Mouse (Mus musculus) megakaryocyte progenitor cell, adult 5-6 weeks (primary cell): ENCODE data around the gene Neurl1b. TPM values are rescaled to one million over a fixed set of nuclear protein-coding genes. Genes with fewer than 3 reads are reported as not detected.

ENCODE experiments used
- ATAC-seq: replicated peaks from 2 replicates; pipeline ENCODE4 v1.8.0; 2016; ENCODE audit warnings: mild to moderate bottlenecking, moderate TSS enrichment, inconsistent platforms; ENCODE audit not compliant: poor library complexity
- total RNA-seq, 2 experiments: library from RNA; stranded (forward) in 1 of 2; stranded (reverse) in 1 of 2; fragments of 157-497, 149-512 nt in 1 of 2; fragments of 200-1000 nt in 1 of 2; gene quantifications; 2 replicates each; pipeline versions ENCODE4 v1.2.3 to v1.2.4; 2015 to 2017

Neurl1b gene
- 1.6 and 2.2 TPM in 2 replicates for total RNA-seq (2015)
- total RNA-seq (2017) = 1.9 and 2.2 TPM in 2 replicates

DNA sequence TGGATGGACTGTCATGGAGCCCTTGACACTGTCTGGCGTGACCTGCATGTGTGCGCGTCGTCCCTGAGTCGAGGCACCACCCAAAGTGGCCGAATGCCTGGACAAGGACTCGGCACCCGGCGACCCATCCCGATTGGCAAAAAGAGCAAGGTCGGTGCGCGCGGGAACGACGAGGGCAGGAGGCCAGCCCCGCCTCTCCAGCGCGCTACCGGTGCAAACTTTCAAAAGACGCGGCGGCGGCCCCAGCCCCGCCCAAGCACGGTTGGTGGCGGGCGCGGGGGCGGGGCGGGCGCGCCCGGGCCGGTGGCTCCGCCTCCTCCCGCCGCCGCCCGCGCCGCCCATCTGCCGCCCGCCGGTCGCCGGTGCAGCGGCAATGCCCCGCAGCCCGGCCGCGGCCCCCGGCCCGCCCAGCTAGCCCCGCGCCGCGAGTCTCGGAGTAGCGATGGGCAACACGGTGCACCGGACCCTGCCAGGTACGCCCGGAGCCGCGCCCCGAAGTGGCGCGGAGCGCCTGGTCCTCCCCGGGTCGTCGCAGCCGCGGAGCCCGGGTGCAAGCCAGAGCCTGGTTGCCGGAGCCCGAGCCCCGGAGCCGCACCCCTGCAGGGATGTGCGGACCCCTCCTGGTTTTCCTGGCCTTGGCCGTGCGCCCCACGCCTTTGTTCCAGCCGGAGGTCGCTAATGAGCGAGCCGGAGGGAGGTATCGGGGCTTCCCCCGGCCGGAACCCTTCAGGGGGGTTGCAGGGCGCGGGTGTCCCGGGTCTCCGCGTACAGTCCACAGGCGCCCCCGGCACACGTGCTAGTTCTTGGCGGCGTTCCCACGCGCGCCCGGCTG is at the start of gene Neurl1b:
Gene Neurl1b (plus strand): TSS at position 307 of the 832 bp plus-strand sequence.
- peak; percentile 60 for ATAC-seq

DNA sequence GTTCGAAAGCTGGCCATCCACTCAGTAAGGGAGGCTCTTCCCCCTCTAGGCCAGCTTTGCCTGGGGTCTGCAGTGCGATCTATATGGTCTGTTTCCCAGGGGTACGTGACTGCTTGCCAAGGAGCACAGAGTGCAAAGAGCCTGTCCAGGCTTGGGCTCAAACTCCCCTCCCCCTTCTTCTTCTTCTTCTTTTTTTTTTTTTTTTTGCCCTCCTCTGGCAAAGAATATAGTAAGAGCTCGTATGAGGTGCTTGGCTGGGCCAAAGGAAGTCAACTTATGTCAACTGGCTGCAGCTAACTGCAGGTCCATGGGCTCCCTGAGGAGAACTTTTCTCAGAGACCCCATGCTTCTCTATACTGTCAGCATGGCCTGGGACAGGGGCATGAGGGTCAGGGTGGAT is 47.8 kb upstream of the Neurl1b start:
- ATAC-seq = no peak

DNA sequence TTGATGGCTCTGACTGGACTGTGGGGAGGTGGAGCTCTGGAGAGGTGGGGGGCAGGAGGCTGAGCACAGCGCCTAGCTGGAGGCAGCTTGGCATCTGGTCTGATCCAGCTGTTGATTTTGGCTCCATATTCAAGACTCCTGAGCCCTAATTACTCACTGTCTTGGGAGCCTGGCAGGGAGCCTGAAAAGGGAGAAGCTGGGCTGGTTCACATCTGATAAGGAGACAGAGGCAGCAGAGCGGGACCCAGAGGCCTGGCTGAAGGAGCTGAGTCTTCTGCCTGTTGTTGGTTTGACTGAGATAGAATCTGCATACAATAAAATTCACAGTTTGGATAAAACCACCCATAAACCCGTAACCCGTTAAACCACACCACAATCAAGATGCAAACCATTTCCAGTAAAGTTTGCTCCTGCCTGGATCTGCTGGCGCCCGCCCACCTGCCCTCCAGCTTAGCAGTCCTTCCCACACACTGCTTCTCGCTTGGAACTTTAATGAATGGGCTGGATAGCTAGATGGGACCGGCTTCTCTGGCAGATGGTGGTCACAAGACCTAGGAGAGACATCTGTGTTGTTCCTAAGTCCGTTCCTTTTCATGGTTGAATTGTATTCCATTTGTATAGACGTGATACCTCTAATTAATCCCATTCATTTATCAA is 46.2 kb upstream of the Neurl1b start:
- peak; percentile 84 for ATAC-seq

DNA sequence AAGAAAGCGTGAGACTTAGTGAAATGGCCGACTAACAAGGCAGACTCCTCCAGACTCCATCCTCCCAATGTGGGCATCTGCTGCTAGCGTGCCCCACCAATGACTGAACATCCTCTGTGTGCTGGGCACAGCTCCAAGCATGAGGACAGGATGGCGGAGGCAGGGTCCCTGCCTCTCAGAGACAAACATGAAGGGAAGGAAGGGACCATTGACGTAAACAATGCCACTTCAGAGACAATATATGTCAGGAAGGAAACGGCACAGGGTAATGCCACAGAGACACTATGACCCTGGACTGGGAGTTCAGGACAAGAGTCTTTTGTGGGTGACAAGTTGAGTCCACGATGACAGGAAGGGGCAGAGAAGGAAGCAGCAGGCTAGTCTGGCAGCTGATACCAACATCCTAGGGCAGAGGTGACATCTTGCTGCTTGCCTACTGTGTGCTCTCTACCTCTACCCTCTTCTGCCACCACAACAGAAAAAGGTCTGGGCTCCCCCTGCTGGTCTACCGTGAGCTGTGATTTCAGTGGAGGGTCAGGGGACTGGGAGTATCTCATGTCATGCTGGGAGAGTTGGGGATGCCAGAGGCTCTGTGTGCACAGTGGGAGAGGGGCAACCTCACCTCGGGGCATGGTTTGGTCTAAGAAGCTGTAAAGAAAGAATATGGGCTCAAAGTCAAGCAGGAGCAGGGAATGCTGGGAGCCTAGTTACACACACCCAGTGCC is 43.9 kb upstream of the Neurl1b start:
- ATAC-seq = peak; percentile 63

DNA sequence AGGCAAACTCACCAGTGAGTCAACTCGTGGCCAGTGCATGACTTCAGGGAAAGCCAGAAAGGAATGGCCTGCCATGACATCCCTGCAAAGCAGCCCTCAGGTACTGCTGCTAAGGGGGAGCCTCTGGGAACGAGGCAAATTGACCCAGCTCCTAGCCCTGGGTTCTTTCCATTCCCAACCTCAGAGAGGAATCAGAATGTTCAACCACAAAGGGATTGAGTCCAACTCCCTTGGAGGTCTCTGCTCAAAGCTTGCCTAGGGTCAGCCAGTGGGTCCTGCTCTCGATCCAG is 43.4 kb upstream of the Neurl1b start:
- ATAC-seq = no peak

DNA sequence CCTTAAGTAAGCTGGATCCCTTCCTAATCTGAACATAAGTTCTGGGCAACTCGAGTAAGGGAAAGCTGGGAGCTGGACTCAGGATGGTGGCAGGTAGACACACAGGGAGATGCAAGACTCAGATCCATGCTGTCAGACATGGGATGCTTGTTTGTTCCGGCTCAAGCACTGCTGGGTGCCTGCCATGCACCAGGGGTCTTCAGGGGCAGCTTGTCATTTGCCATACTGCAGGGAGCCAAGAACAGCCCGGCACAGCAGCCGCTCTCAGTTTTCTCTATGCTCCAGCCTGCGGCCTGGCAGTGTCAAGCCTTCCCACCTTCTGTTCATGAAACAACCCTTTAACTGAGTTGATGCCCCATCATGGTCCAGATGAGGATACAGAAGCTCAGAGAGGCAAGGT is 41.4 kb upstream of the Neurl1b start:
- no peak for ATAC-seq

DNA sequence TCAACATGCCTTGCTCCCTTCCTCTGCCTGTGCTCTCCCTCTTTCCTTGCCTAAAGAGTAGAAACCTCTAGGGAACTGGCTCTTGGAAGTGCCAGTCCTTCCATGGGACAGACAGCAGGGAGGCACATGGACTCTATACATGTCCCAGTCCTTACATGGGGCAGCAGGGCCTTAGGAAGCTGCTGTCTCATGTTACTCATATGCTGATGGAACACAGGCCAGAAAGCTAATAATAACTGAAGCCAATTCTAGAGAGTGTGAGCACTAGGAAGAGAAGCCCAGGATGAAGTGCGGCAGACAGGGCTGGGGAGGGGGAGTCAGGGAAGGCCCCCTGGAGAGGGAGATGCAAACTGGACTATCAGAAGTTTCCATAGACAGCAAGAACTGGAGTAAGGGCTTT is 38.2 kb upstream of the Neurl1b start:
- ATAC-seq = no peak

DNA sequence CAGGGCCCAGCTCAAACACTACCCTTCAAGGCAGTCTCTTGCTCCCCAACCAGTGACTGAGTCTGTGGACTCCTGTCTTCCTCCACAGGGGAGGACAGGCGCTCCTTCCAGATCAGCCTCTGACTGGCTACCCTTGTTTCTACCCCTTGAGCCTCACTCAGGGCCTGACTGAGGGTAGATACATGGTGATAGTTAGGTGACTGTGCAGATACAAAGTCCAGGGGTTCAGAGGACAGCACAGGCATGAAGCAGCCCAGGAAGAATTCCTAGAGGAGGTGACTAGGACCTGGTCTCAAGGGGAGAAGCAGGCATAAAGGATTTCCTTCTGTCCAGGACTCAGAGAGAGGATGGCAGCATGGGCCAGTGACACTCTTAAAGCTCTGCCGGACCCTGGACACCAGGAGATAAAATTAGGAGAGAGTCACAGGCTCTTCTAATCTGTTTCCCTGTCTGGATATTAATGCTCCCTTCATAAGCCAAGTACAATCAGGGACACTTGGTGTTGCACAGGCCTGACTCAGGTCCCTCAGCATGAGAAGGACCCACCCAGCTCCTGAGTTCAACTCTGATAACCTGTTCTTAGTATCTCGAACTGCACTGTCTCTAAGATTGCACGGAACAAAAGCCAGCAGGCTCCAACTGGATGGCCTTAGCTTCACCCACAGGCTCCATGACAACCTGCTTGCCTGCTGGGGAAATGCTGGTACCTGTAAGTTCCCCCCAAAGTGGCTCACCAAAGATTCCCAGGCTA is 37.5 kb upstream of the Neurl1b start:
- ATAC-seq = no peak

DNA sequence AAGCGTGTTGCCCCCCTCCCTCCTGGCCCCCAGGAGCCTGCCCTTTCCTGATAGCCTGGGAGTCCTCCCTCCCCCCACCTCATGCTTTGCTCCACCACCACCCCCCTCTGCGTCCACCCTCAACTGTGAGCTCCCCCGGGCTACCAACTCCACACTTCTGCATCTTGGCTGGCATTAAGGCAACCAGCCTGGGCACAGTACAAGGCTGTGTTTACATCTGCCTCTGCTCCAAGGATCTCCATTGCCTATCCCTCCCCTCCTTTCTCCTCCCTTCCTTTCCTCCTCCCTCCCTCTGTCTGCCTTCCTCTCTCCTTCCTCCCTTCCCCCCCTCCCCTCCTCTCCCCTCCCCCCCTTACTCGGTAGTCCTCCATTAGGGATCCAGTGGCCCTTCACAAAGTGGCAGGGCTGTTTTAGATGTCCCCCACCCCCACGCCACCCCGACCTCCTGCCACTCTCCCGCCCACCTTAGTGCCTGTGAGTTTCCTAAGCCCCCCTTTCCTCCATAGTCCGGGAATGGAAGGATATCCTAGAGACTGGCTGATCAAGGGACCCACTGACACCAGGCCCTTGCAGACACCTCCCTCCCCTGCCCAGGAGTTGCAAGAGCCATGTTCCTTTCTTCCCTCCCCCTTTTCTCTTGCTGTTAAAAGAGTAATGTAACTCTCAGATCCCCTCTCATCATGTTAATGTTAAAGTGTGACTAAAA is 34.2 kb upstream of the Neurl1b start:
- ATAC-seq = no peak

DNA sequence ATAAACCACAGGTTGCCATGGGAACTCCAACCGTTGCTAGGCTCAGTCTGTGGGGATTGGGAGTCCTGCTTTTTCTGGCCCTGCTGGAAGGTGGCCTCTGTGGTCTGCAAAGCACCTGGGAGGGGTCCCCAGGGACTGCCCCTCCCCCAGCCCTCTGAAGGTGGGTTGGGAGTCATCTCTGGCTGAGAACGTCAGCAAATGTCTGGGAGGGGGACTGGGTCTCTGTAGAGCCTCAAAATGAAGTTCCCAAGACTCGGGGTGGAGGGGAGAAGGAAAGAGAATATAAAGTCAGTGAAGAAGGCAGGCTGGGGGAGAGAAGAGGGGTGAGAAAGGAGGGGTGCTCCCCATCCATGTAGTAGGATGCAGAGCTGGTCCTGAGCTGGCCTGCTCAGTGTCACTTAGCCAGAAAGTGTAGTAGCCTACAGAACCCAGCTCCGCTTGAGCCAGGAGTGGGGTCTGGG is 33.6 kb upstream of the Neurl1b start:
- ATAC-seq = 0 out of 2 replicates have a peak, but pooled peaks have one; percentile 23

DNA sequence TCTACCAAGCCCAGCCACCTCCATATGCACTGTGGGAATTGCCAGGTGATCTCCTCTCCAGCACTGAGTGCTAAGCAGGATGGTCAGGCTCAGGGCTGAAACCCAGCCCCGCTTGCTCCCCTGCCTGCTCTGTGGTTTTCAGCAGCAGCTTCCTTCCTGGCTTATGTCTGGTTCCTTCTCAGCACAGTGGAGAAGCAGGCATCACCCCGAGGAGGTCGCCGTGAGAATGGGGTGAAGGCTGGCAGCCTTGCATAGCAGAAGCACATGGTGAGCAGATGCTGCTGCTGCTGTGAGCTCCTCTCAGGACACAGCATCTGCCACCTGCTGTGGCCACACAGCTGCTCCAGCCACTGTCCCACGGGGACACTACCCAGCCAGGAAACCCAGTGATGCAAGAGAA is 33.0 kb upstream of the Neurl1b start:
- ATAC-seq = peak; percentile 52

DNA sequence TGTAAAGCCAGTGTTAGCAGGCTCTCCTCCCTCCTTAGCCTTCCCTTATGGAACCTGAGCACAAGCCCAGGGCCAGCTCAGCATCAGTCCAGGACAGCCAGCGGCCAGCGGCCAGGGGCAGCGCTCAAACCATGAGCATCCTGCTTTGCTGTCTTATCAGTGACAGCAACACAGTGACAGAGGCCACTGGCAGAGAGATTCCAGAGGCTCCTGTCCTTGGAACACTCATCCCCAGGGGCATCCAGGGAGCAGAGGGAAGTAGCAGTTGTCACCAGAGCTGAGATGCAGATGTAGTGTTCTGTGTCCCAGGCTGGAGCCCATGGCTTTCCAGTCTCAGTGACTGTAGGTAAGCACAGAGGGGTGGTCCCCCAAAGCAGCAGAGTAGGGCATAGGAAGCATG is 32.5 kb upstream of the Neurl1b start:
- no peak for ATAC-seq

DNA sequence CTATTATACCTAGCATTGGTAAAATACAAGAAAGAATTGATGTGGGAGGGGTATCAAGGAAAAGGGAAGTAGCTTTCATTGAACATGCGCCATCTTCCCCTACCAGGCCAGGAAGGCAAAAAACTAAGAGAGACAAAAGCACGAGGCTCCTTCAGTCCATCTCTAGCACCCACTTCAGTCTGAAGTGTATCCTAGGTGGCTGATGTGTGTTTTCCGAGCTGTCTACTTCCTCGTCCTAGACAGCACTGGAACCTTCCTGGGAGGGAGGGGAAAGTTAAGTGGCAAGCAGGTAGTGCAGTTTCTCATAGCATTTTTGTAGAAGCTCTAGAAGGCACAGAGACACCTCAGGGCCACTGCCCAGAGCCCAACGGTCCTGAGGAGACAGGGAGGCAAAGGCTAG is 31.9 kb upstream of the Neurl1b start:
- ATAC-seq = no peak

DNA sequence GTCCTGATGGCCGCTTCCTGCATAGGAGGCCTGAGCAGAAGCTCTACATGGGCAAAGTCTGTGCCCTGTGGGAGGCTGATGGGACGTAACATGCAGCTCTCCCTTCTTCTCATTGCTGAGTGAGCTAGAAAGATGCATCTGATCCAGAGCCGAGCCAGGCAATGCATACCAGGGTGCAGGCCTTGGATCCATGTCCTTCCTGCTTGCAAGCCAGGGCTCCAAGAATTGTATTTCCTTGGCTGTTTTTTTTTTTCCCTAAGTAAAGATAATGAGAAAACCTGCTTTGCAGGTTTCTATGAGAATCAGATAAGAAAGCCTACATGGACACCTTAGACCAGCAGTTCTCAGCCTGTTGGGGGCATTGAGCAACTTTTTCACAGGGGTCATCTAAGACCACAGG is 30.5 kb upstream of the Neurl1b start:
- ATAC-seq = no peak

DNA sequence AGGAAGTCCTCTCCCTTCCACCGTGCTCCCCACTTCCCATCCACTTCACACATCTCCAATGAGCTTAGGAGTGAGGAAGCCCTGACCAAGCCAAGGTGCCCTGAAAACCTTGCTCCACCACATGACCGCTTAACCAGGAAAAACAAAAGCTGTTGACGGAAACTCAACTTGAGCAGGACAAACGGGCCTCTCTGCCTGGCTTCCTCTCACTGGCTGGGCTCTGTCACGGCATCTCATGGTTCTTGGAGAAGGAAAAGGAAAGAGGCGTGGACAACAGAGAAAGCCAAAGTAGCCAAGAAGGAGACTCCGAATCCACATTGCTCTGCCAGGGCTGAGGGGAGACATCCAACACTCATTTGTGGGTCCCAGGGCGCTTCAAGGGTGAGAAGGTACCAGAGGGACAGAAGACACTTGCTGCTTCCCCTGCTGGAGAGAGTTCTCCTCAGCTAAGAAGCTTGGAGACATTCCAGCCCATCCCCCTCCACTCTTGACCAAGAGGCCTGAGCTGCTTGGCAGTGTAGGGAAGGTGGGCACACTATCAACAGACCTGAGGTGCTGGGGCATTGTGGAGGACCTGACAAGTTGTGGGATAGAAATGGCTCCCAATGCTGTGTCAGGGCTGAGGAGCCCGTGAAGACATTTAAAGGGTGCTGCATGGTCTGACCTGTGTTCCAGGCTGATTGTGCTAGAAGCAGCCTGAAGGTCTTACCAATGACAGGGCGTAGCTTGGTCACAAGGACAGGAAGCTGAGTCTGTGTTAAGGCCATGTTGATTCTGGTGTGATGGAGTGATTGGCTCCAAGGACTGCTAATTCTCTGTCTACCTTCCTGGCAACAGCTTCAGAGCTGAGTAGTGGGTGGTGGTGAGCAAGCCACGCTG is 29.1 kb upstream of the Neurl1b start:
- no peak for ATAC-seq

DNA sequence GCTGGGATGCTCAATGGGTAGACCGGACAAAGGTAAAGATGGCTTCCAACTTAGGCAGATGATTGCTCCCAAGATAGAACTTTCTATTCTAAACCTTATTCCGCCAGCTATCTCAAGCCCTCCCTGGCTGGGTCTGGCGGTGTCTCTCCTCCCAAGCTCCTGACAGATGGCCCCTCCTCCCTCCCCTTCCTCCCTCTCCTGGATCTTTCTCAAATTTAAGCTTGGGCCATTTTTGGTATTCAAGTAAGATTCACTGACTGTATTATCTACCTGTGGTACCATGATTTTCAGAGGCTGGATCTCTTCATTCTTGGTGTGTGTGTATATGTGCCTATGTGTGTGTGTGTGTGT is 28.5 kb upstream of the Neurl1b start:
- no peak for ATAC-seq

DNA sequence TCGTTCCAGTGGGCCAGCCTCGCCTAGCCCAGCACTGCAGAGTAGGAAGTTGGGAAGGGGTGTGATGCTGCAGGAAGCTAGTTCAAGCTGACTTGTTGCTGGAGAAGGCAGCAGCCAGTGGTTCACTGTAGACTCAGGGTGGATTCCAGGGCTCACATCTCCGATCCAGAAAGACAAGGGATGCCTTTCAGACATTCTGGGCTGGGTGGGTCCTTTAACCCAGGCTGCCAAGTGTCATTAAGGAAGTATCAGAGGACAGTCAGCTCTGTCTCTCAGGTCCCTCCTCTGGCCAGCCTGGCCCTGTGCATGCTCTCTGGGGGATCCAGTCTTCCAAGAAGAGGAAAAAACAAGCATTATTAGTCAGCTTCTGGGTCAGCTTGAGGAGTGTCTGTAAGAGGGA is 26.5 kb upstream of the Neurl1b start:
- ATAC-seq = no peak

DNA sequence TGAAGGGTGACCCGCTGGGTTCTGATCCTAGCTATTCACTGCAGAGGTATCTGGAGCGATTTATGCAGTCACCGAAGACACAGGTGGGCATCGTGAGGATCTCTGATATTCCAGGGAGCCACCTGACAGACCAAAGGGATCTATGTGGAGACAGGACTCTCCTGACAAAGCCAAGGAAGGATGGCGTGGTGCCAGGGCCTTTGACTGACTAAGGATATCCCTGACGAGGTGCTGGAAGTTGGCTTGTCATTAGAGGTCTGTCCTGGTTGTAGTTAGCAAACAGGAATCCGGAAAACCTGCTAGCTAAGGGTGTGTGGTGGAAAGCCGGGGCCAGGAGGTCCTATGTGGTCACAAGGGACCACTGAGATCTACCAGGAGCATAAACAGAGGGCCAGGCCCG is 25.4 kb upstream of the Neurl1b start:
- no peak for ATAC-seq

DNA sequence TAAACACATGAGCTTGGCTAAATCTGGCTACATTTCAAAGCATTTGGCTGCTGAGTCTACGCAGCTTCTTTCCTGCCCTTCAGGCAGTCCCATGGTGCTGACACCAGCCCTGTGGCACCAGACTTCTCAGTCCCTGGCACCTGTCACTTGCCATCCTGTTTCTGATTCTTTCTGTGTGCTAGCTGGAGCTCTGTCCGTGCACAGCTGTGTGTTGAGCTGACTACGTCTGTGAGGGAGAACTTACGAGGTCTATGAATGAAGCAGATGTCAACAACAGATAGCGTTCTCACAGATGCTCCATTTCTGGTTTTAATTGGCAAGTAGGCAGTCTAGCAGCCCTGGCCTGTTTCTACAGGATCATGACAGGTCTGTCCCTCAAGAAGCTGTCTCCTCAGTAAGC is 24.0 kb upstream of the Neurl1b start:
- ATAC-seq = no peak

DNA sequence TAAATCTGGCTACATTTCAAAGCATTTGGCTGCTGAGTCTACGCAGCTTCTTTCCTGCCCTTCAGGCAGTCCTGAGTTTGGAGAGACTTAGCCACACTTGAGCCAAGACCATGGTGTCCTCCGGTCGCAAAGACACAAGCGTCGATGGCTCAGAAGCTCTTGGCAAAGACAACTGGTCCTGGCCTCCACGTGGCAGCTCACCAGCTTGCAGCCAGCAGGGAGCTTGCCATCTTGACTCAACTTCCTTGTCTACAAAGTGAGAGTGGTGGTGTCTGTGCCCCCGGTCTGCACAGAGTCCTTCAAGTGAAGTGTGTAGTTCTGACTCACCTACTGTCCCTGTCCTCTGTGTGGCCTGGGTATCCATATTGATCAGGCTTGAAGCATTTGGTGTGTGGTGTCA is 22.3 kb upstream of the Neurl1b start:
- no peak for ATAC-seq
